Mouse (Mus musculus) neural tube, embryonic 15.5 days (tissue): ENCODE results near the gene AI597479. TPM values are rescaled to one million over a fixed set of nuclear protein-coding genes. Genes with fewer than 3 reads are reported as not detected.

Experiments used
- ATAC-seq: fragments of 200-750 bp; cut with Nextera tagmentation; 2 replicates; pipeline ENCODE4 v1.8.0; 2017; ENCODE audit warnings: mild to moderate bottlenecking, moderate TSS enrichment, moderate library complexity; ENCODE audit not compliant: low FRiP score
- H3K27ac ChIP-seq: fragments of 300-500 bp; sonication (generic); replicated peaks from 2 replicates; pipeline ENCODE4 v1.5.1; 2015; ENCODE audit warnings: mild to moderate bottlenecking, inconsistent platforms
- H3K27me3 ChIP-seq: fragments of 300-500 bp; sonication (generic); replicated peaks from 2 replicates; pipeline ENCODE4 v1.6.1; 2015; ENCODE audit warnings: inconsistent platforms
- H3K36me3 ChIP-seq: fragments of 300-500 bp; sonication (generic); 2 replicates; pipeline ENCODE4 v1.6.1; 2015; ENCODE audit warnings: inconsistent platforms
- H3K4me1 ChIP-seq: fragments of 300-500 bp; sonication (generic); 2 replicates; pipeline ENCODE4 v1.6.1; 2015; ENCODE audit warnings: inconsistent platforms
- H3K4me2 ChIP-seq: fragments of 300-500 bp; sonication (generic); 2 replicates; pipeline ENCODE4 v1.6.1; 2015; ENCODE audit warnings: inconsistent platforms, mild to moderate bottlenecking, moderate library complexity
- H3K4me3 ChIP-seq: fragments of 300-500 bp; sonication (generic); replicated peaks from 2 replicates; pipeline ENCODE4 v1.5.1; 2015; ENCODE audit warnings: mild to moderate bottlenecking, inconsistent platforms
- H3K9ac ChIP-seq: fragments of 300-500 bp; sonication (generic); replicated peaks from 2 replicates; pipeline ENCODE4 v1.6.1; 2015; ENCODE audit warnings: mild to moderate bottlenecking, inconsistent platforms
- H3K9me3 ChIP-seq: fragments of 300-500 bp; sonication (generic); replicated peaks from 2 replicates; pipeline ENCODE4 v1.6.1; 2016; ENCODE audit warnings: inconsistent platforms
- WGBS: fragments of 180-500 bp; shearing (Covaris S2); methylation state at CpG from one replicate; pipeline ENCODE4 v1.1.7; 2015; ENCODE audit warnings: mixed read lengths; 5-methylcytosine and 5-hydroxymethylcytosine counted together
- polyA plus RNA-seq: library from polyadenylated mRNA; unstranded; fragments of >200 nt; fragmentation: Nextera tagmentation; extraction: Ambion mirVana; gene quantifications from 2 replicates; pipeline ENCODE4 v1.2.1, GENCODE M21; 2015

AI597479 gene
- 39.7 and 41.4 TPM in 2 replicates for polyA plus RNA-seq

DNA sequence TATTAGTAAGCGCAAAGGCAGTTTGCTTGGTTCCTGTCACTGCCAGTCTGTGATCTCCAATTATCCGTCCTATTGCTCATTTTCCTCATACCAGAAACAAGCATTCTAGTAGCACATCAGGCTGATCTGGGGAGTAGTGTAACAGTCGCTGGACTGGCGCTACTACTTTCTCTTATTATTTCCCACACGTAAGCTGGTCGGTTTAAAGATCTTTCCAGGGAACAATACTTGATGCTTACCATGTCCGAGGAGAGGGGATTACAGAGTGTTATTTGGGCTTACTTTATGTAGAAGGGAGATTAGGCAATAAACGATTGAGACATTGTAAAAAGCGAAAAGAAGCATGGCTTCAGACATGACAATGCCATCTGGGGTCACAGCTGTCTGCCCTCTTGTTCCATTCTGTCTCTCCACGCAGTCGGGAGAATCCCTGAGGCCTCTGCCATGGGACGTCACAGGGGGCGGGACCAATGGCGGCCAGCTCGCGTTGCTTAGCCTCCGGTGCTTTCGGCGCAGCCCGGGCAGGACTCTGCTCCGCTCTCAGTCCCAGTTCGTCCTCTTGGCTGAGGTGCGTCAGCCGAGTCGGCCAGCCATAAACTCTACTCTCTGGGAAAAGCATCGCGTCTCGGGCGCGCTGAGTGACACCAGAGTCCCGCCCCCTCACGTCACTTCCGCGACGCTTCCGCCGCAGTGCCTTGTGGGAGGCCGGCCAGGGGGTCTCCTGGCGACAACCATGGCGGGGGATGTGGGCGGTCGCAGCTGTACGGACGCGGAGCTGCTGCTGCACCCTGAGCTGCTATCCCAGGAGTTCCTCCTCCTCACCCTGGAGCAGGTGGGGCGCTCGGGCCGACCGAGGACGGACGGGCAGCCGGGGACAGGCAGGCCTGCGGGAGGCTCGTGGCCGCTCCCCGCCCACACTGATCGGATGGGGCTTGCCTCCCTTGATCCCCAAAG is at the start of gene AI597479, which contains the start of gene Tgfbrap1:
Gene AI597479, plus strand, starts transcription at position 680 of the 954 bp plus-strand sequence.
Gene Tgfbrap1, minus strand, starts transcription at position 607 of the 954 bp plus-strand sequence.
- WGBS, result under 1% methylated on average over 57 of the region's 57 CpGs
- peaks cover 19% of the 10 kb centered on the region for H3K36me3 ChIP-seq
- peak within 1 kb of the TSS; percentile 69 for H3K4me2 ChIP-seq
- H3K4me1 ChIP-seq, result peaks cover 23% of the 10 kb centered on the region
- peak; percentile 98 for ATAC-seq
- peak within 1 kb of the TSS; percentile 69 for H3K4me3 ChIP-seq
- peak within 1 kb of the TSS; percentile 91 for H3K9ac ChIP-seq
- no peaks in the 10 kb centered on the region for H3K27me3 ChIP-seq
- H3K27ac ChIP-seq, result peak within 1 kb of the TSS; percentile 98
- no peaks in the 10 kb centered on the region for H3K9me3 ChIP-seq

DNA sequence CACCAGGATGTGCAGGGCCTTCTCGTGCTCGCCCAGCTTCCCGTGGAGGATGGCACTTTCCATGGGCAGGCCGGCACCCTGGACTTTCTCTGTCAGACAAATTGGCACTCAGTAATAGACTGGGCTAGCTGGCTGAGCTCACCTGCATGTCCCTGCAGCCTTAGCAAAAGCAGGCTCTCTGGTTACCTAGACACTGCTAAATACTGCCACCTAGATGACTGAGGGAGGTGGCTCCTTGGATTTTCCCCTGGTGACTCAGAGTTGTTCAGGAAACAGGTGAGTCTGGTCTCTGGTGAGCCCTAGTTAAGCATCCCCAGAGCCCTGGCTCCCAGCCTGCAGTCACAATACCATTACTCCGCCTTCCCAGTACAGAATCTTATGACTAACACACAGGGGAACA is 46.6 kb upstream of the AI597479 start:
- Histone ChIP-seq H3K36me3 (peaks cover 80% of the 10 kb centered on the region), H3K4me2 (no peak overlapping the region), H3K4me1 (no peaks in the 10 kb centered on the region), H3K27ac (no peak overlapping the region), H3K9ac (no peak overlapping the region), H3K4me3 (no peak overlapping the region), H3K27me3 (no peaks in the 10 kb centered on the region), H3K9me3 (no peaks in the 10 kb centered on the region)
- ATAC-seq, result 0 out of 2 replicates have a peak, but pooled peaks have one; percentile 32
- 95% methylated on average over 5 of the region's 5 CpGs for WGBS

DNA sequence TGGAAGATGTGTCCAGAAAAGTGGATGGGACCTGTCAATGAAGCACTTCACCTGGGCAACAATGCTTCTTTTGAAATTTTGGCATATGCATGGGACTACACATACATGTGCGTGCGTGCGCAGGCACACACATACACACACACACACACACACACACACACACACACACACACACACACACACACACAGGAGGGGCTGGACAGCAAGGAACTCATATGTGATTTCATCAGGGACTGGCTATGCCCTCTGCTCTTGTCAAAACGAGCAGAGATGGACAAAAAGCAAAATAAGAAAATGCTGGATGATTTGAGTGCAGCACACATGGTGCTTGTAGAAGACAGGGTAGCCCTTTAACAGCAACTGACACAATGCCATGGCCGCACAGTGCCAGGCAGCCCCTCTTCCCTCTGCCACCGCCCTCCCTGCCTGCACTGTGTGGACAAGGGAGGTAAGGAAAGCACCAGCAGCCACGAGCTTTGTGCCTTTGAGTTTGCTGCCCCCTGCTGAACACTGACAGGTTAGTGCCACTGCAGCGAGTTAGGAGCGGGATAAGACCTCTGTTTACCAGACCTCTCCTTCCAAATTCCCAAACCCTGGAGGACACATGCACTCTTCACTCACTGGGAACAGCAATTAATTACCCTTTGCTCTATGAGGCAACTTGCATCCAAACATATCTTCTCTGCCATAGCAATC is 32.7 kb upstream of the AI597479 start:
- Histone ChIP-seq H3K4me3 (no peak overlapping the region), H3K9ac (no peak overlapping the region), H3K4me2 (no peak overlapping the region), H3K36me3 (peaks cover 34% of the 10 kb centered on the region), H3K9me3 (no peaks in the 10 kb centered on the region), H3K27me3 (no peaks in the 10 kb centered on the region), H3K27ac (no peak overlapping the region), H3K4me1 (no peaks in the 10 kb centered on the region)
- 52% methylated on average over 9 of the region's 9 CpGs for WGBS
- ATAC-seq, result peak; percentile 93

DNA sequence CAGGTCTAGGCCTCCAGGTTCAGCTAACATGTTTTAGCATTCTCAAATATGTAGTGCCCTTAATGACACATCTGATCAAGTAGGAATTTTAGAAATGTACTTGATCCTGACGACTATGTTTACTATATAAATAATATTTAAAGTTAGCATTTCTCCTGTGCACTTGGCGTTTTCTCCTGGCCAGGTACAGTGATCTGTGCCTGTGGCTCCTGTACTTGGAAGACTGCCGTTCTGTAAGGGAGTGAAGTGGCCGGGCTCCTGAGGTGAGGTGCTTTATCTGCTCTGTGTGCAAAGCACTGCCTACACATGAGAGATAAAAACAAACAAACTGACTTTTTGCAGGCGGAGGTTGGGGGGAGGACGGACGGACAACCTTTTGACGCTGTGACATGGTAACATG is 31.9 kb upstream of the AI597479 start:
- H3K4me2 ChIP-seq, result no peak overlapping the region

DNA sequence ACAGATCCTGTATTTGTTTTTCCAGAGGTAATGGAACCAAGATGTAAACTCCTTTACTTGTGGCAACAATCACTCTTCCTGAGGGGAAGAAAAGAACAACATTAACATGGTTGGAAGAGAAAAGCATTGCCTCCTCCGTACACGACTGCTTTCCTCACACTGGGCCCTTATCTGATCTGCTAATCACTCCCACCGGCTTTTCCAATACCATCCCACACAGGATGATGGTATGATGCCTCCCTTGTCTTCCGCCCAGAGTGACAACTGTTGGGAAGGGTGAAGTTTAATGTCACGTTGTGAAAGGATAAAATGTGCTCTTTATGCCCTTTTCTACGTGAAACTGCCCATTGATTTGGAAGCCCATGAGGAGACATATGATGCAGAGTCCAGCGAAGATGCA is 31.0 kb upstream of the AI597479 start:
- no peak overlapping the region for H3K9ac ChIP-seq
- no peak for ATAC-seq
- no peak overlapping the region for H3K4me3 ChIP-seq
- no peaks in the 10 kb centered on the region for H3K9me3 ChIP-seq
- H3K27ac ChIP-seq, result no peak overlapping the region
- H3K27me3 ChIP-seq, result no peaks in the 10 kb centered on the region
- H3K36me3 ChIP-seq, result peaks cover 31% of the 10 kb centered on the region
- WGBS, result 89% methylated on average over 7 of the region's 7 CpGs
- no peak overlapping the region for H3K4me2 ChIP-seq
- no peaks in the 10 kb centered on the region for H3K4me1 ChIP-seq

More for the DNA sequence above, 31.9 kb upstream of the AI597479 start:
- Histone ChIP-seq H3K27me3 (no peaks in the 10 kb centered on the region), H3K9ac (no peak overlapping the region), H3K4me3 (no peak overlapping the region), H3K4me1 (no peaks in the 10 kb centered on the region), H3K27ac (no peak overlapping the region), H3K9me3 (no peaks in the 10 kb centered on the region), H3K36me3 (peaks cover 35% of the 10 kb centered on the region)
- 94% methylated on average over 8 of the region's 8 CpGs for WGBS
- ATAC-seq, result no peak

DNA sequence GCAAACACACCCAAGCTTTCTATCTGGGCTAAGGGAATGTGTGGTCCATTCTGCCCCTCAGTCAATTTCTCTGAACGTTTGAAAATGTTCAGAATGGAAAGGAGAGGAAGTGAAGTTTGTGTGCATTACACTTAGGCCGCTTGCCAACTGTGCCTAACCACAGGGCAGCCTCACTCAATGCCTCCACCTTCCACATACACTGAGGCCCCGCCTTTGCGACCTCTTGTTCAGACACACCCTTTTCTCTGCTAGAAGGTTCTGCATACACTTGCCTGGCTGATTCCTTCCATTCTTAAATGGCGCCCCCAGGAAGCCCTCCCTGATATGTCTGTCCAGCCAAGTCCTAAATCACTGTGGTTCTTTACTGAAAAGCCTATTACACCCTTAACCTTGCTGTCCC is 27.8 kb upstream of the AI597479 start:
- Histone ChIP-seq H3K4me1 (no peaks in the 10 kb centered on the region), H3K27ac (no peak overlapping the region), H3K9ac (no peak overlapping the region), H3K9me3 (no peaks in the 10 kb centered on the region), H3K4me3 (no peak overlapping the region), H3K27me3 (no peaks in the 10 kb centered on the region), H3K4me2 (no peak overlapping the region), H3K36me3 (peaks cover 42% of the 10 kb centered on the region)
- 89% methylated on average over 5 of the region's 5 CpGs for WGBS
- ATAC-seq, result no peak

DNA sequence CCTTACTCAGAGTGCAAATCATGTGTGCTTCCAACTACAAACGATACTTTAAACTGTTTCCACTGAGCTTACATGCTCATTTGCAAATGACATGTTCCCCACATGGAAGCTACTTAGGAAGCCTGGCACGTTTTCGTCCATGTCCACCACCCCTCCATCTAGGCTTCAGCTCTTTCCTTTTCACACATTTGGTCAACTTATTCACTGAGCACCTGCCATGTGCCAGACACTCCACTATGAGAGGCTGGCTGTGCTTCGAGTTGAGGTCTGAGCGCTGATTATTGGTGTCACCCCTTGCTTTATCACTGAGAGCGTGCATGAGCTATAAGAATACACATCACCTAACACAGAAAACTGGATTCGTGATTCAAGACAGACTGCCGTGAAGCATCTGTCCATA is 26.5 kb upstream of the AI597479 start:
- Histone ChIP-seq H3K9ac (no peak overlapping the region), H3K4me1 (no peaks in the 10 kb centered on the region), H3K4me2 (no peak overlapping the region), H3K36me3 (peaks cover 39% of the 10 kb centered on the region), H3K4me3 (no peak overlapping the region), H3K27me3 (no peaks in the 10 kb centered on the region), H3K9me3 (no peaks in the 10 kb centered on the region), H3K27ac (no peak overlapping the region)
- no peak for ATAC-seq
- WGBS, result 94% methylated on average over 8 of the region's 8 CpGs

DNA sequence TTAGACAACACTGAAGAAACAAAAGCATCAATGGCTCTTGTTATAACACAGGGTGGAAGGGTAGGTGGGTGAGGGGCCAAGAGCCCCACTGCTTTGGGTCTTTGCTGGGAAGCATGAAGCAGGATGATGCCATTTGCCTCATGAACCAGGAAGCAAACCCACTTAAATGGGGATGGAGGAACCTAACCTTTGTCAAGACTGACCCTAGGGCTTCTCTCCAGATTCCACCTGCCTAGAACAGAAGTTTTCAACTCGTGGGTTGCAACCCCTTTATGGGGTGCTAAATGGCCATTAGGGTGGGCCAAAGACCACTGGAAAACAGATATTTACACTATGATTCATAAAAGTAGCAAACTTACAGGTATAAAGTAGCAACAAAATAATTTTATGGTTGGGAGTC is 25.9 kb upstream of the AI597479 start:
- no peaks in the 10 kb centered on the region for H3K9me3 ChIP-seq
- H3K4me1 ChIP-seq, result no peaks in the 10 kb centered on the region
- 86% methylated on average over 1 of the region's 1 CpGs for WGBS
- no peaks in the 10 kb centered on the region for H3K27me3 ChIP-seq
- H3K27ac ChIP-seq, result no peak overlapping the region
- no peak for ATAC-seq
- H3K4me3 ChIP-seq, result no peak overlapping the region
- H3K9ac ChIP-seq, result no peak overlapping the region
- peaks cover 37% of the 10 kb centered on the region for H3K36me3 ChIP-seq
- no peak overlapping the region for H3K4me2 ChIP-seq

DNA sequence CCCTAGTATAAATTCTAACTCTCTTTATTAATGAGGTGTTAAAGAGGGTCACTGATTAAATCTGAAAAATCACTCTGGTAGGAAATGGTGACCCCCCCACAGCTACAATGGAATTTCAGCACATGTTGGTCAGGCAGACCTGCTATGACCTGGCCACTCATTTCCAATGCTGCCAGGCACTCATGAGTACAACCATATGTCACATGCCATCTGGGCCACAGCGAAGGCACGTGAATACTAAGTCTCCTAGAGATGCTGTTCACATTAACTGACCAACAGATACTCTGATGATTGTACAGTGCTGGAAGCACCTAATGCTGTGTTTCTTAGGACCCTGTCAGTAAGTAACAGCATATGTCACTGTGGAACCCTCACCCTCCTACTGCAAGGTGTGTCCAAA is 23.7 kb upstream of the AI597479 start:
- H3K9ac ChIP-seq, result no peak overlapping the region
- no peak overlapping the region for H3K4me3 ChIP-seq
- H3K9me3 ChIP-seq, result no peaks in the 10 kb centered on the region
- H3K27me3 ChIP-seq, result no peaks in the 10 kb centered on the region
- no peak overlapping the region for H3K4me2 ChIP-seq
- WGBS, result 83% methylated on average over 2 of the region's 2 CpGs
- peaks cover 37% of the 10 kb centered on the region for H3K36me3 ChIP-seq
- H3K4me1 ChIP-seq, result no peaks in the 10 kb centered on the region
- ATAC-seq, result no peak
- H3K27ac ChIP-seq, result no peak overlapping the region

DNA sequence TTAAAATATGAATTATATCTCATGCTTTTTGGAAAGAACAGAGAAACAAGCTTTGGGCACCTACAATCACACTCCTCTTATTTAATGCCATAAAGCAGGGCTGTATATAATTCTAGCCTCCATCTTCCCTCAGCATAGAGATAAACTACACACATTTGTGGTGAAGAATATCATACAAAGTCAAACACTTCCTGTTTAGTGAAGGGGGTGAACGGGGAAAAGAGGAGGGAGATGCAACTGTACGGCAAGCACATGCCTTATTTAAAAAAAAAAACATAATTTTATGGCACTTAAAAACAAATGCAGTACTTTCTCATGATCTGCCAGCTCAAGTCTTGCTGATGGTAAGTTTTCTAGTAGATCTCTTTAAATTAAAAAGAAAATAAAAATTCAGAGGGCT is 20.4 kb upstream of the AI597479 start:
- 87% methylated on average over 2 of the region's 2 CpGs for WGBS
- H3K4me3 ChIP-seq, result no peak overlapping the region
- H3K27me3 ChIP-seq, result no peaks in the 10 kb centered on the region
- no peaks in the 10 kb centered on the region for H3K9me3 ChIP-seq
- H3K27ac ChIP-seq, result no peak overlapping the region
- H3K9ac ChIP-seq, result no peak overlapping the region
- no peak for ATAC-seq
- H3K4me2 ChIP-seq, result no peak overlapping the region
- no peaks in the 10 kb centered on the region for H3K4me1 ChIP-seq
- H3K36me3 ChIP-seq, result peaks cover 29% of the 10 kb centered on the region

DNA sequence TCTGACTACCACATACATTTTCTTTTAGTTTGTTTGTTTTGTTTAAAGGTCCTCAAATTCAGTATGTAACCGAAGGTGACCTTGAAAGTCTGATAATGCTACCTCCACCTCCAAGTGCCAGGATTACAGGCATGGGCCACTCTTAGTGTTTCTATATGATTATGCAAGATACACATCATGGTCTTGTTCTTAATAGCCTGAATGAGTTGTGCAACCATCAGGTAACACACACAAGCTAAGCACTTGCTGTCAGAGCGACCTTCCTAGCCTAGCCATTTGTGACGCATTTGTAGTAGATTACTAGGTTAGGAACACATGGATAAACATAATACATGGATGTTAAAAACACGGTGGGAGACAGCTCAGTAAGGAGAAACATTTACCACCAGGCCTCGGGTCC is 15.6 kb upstream of the AI597479 start:
- no peaks in the 10 kb centered on the region for H3K36me3 ChIP-seq
- H3K4me2 ChIP-seq, result no peak overlapping the region
- no peaks in the 10 kb centered on the region for H3K4me1 ChIP-seq
- no peak for ATAC-seq
- H3K27ac ChIP-seq, result no peak overlapping the region
- H3K9ac ChIP-seq, result no peak overlapping the region
- no peak overlapping the region for H3K4me3 ChIP-seq
- H3K9me3 ChIP-seq, result no peaks in the 10 kb centered on the region
- no peaks in the 10 kb centered on the region for H3K27me3 ChIP-seq
- WGBS, result 90% methylated on average over 5 of the region's 5 CpGs

DNA sequence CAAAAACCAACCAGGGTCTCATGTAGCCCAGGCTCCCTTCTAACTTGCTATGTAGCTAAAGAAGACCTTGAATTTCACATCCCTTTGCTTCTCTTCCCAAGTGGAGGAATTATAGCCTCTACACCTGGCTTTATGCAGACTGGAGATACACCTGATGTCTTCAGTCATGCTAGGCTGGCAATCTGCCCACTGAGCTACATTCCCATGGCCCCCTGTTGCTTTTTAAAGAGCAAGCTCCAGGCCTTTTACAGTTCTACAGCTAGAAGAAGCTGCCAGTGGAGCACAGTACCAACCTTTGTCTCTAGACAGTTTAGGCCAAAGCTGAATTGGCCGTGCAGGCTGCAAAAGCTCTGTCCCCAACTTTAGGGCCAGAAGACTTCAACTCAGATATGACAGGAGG is 8.1 kb upstream of the AI597479 start:
- Histone ChIP-seq H3K27me3 (no peaks in the 10 kb centered on the region), H3K4me1 (peaks cover 29% of the 10 kb centered on the region), H3K9ac (no peak overlapping the region), H3K4me2 (no peak overlapping the region), H3K27ac (no peak overlapping the region), H3K4me3 (no peak overlapping the region), H3K9me3 (no peaks in the 10 kb centered on the region), H3K36me3 (no peaks in the 10 kb centered on the region; the same call in 1 of the 2 replicates)
- ATAC-seq, result no peak
- 40% methylated on average over 1 of the region's 1 CpGs for WGBS
